Mouse (Mus musculus): ENCODE results near the gene Sec16a.

Gene Sec16a

GRCm38 (mm10) chr2:26474789-26475504 lies 29.9 kb upstream of the Sec16a start:
- DNase-seq (ENCODE audit: low read depth, low spot score): no peak

- no peak for DNase-seq (ENCODE audit: low read depth, low spot score)
Observed at GRCm38 (mm10) chr2:26472312-26473090, 27.5 kb upstream of the Sec16a start.

- no peak for DNase-seq (ENCODE audit: low read depth, low spot score)
Observed at GRCm38 (mm10) chr2:26471652-26472285, 26.8 kb upstream of the Sec16a start.

GRCm38 (mm10) chr2:26470967-26471366 lies 26.0 kb upstream of the Sec16a start:
- no peak for DNase-seq (ENCODE audit: low read depth, low spot score)

- DNase-seq (ENCODE audit: low read depth, low spot score): no peak
Observed at GRCm38 (mm10) chr2:26468376-26468775, 23.4 kb upstream of the Sec16a start.

- no peak for DNase-seq (ENCODE audit: low read depth, low spot score)
Observed at GRCm38 (mm10) chr2:26463412-26463811, 18.4 kb upstream of the Sec16a start.

GRCm38 (mm10) chr2:26462980-26463379 lies 18.0 kb upstream of the Sec16a start:
- DNase-seq (ENCODE audit: low read depth, low spot score): no peak

- no peak for DNase-seq (ENCODE audit: low read depth, low spot score)
Observed at GRCm38 (mm10) chr2:26461667-26462066, 16.7 kb upstream of the Sec16a start.

- DNase-seq (ENCODE audit: low read depth, low spot score): peak; percentile 83
Observed at GRCm38 (mm10) chr2:26460837-26461236, 15.8 kb upstream of the Sec16a start.

- DNase-seq (ENCODE audit: low read depth, low spot score): no peak
Observed at GRCm38 (mm10) chr2:26460097-26460646, 15.2 kb upstream of the Sec16a start.

GRCm38 (mm10) chr2:26459478-26459877 lies 14.5 kb upstream of the Sec16a start:
- peak; percentile 89 for DNase-seq (ENCODE audit: low read depth, low spot score)

GRCm38 (mm10) chr2:26458402-26459124 lies 13.5 kb upstream of the Sec16a start:
- peak; percentile 95 for DNase-seq (ENCODE audit: low read depth, low spot score)

GRCm38 (mm10) chr2:26449121-26450060 lies 4.4 kb upstream of the Sec16a start:
- DNase-seq (ENCODE audit: low read depth, low spot score): peak; percentile 68

- no peak for DNase-seq (ENCODE audit: low read depth, low spot score)
Observed at GRCm38 (mm10) chr2:26447451-26447850, 2.4 kb upstream of the Sec16a start.

GRCm38 (mm10) chr2:26446671-26447070 lies 1.7 kb upstream of the Sec16a start:
- DNase-seq (ENCODE audit: low read depth, low spot score): no peak

- peak; percentile 95 for DNase-seq (ENCODE audit: low read depth, low spot score)
Observed at GRCm38 (mm10) chr2:26445666-26446445, 840 bp upstream of the Sec16a start.

GRCm38 (mm10) chr2:26444368-26444767 lies 648 bp downstream of the Sec16a start:
- DNase-seq (ENCODE audit: low read depth, low spot score): no peak

- no peak for DNase-seq (ENCODE audit: low read depth, low spot score)
Observed at GRCm38 (mm10) chr2:26443876-26444275, 1.1 kb downstream of the Sec16a start.

GRCm38 (mm10) chr2:26442843-26443242 lies 2.2 kb downstream of the Sec16a start:
- peak; percentile 51 for DNase-seq (ENCODE audit: low read depth, low spot score)

- no peak for DNase-seq (ENCODE audit: low read depth, low spot score)
Observed at GRCm38 (mm10) chr2:26441688-26442087, 3.3 kb downstream of the Sec16a start.
